Mouse (Mus musculus): Measurements from ENCODE around the gene Hist3h2a. TPM values are rescaled to one million over a fixed set of nuclear protein-coding genes. Genes with fewer than 3 reads are reported as not detected.

Gene Hist3h2a
- polyA plus RNA-seq, 1 experiment from 2014 or later = 16.7 TPM

GRCm38 (mm10) chr11:58995061-58995806 lies 40.7 kb downstream of the Hist3h2a start:
- no peak for ATAC-seq
- H3K36me3 ChIP-seq (ENCODE audit: control insufficient read depth, insufficient read depth) = peaks cover 5% of the 10 kb centered on the region
- H3K4me3 ChIP-seq (ENCODE audit: low read depth, low read length) = no peak overlapping the region
- H3K9ac ChIP-seq (ENCODE audit: low read depth, low read length) = no peak overlapping the region
- peak overlapping the region; percentile 68 for H3K4me2 ChIP-seq (replicated peaks; ENCODE audit: low read depth)
- no peaks in the 10 kb centered on the region for H3K9me3 ChIP-seq (ENCODE audit: control insufficient read depth)
- no peaks in the 10 kb centered on the region for H3K4me1 ChIP-seq (replicated peaks; ENCODE audit: control insufficient read depth, insufficient read depth, low read length)
- no peak overlapping the region for H3K27ac ChIP-seq (ENCODE audit: low read depth, low read length)
- no peak for TF ChIP-seq CTCF (IDR thresholded peaks at IDR 0.05; ENCODE audit: low read depth)
- 89% methylated on average over 9 of the region's 9 CpGs for WGBS
- peaks cover 3% of the 10 kb centered on the region; the same call in 1 of the 2 replicates for H3K27me3 ChIP-seq (replicated peaks; ENCODE audit: control insufficient read depth, insufficient read depth, low read length)

DNA sequence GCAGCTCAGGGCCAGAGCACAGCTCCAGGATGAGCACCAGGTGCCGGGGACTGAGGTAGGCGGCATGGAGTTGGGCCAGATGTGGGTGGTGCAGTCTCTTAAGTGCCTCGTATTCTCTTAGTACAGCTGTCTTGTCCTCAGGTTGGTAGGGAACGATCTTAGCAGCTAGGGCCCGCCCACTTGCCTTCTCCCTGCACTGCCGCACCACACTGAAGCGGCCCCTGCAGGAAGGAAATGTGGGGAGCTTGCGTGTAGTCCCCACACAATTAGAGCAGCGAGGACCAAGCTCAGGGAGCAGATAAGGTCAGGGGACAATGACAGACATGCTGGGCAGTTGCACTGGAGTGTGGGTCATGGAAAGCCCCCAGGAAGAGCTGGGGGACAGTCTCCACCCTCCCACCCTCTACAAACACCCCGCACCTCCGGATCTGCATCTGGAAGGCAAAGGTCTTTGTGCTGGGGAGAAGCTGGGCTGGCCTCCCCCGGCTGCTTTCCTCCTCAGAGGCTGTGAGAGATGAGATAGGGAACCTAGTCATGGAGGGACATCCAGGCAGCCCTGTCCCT lies 41.4 kb downstream of the Hist3h2a start:
- WGBS = 56% methylated on average over 12 of the region's 12 CpGs
- H3K4me2 ChIP-seq (replicated peaks; ENCODE audit: low read depth) = no peak overlapping the region

DNA sequence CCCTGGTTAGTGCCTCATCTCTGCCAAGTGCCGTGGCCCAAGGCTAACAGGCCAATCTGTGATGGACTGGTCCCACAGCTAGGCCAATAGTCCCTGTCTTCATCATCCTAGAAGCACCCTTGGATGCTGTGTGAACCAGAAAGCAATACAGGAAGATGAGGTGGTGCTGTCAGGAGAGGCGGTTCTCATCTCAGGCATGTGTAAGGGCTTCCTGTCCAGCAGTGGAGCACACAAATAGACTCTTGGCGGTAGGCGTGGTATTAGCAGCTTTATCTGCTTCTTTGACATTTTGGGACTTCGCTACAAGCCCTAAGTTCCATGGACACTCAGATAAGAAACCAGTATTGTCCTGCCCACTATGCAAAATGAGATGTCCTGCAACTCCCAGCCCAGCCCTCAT lies 43.1 kb downstream of the Hist3h2a start:
- Histone ChIP-seq H3K4me2 (replicated peaks; ENCODE audit: low read depth) (no peak overlapping the region), H3K27me3 (replicated peaks; ENCODE audit: control insufficient read depth, insufficient read depth, low read length) (peaks cover 3% of the 10 kb centered on the region; the same call in 1 of the 2 replicates), H3K9me3 (ENCODE audit: control insufficient read depth) (no peaks in the 10 kb centered on the region), H3K9ac (ENCODE audit: low read depth, low read length) (no peak overlapping the region), H3K4me3 (ENCODE audit: low read depth, low read length) (no peak overlapping the region), H3K36me3 (ENCODE audit: control insufficient read depth, insufficient read depth) (no peaks in the 10 kb centered on the region), H3K4me1 (replicated peaks; ENCODE audit: control insufficient read depth, insufficient read depth, low read length) (no peaks in the 10 kb centered on the region), H3K27ac (ENCODE audit: low read depth, low read length) (no peak overlapping the region)
- no peak for ATAC-seq
- WGBS = 80% methylated on average over 5 of the region's 5 CpGs
- TF ChIP-seq CTCF (IDR thresholded peaks at IDR 0.05; ENCODE audit: low read depth) = no peak

More for the DNA sequence above, 41.4 kb downstream of the Hist3h2a start:
- peak; percentile 32; the same call in 1 of the 2 replicates for TF ChIP-seq CTCF (IDR thresholded peaks at IDR 0.05; ENCODE audit: low read depth)
- Histone ChIP-seq H3K27me3 (replicated peaks; ENCODE audit: control insufficient read depth, insufficient read depth, low read length) (peaks cover 3% of the 10 kb centered on the region; the same call in 1 of the 2 replicates), H3K9ac (ENCODE audit: low read depth, low read length) (no peak overlapping the region), H3K4me1 (replicated peaks; ENCODE audit: control insufficient read depth, insufficient read depth, low read length) (no peaks in the 10 kb centered on the region), H3K27ac (ENCODE audit: low read depth, low read length) (no peak overlapping the region), H3K36me3 (ENCODE audit: control insufficient read depth, insufficient read depth) (no peaks in the 10 kb centered on the region), H3K9me3 (ENCODE audit: control insufficient read depth) (no peaks in the 10 kb centered on the region), H3K4me3 (ENCODE audit: low read depth, low read length) (no peak overlapping the region)
- ATAC-seq = no peak

- Histone ChIP-seq H3K9ac (ENCODE audit: low read depth, low read length) (no peak overlapping the region), H3K27ac (ENCODE audit: low read depth, low read length) (no peak overlapping the region), H3K4me2 (replicated peaks; ENCODE audit: low read depth) (no peak overlapping the region; the same call in 1 of the 2 replicates), H3K4me3 (ENCODE audit: low read depth, low read length) (no peak overlapping the region), H3K9me3 (ENCODE audit: control insufficient read depth) (no peaks in the 10 kb centered on the region), H3K27me3 (replicated peaks; ENCODE audit: control insufficient read depth, insufficient read depth, low read length) (peaks cover 3% of the 10 kb centered on the region; the same call in 1 of the 2 replicates), H3K36me3 (ENCODE audit: control insufficient read depth, insufficient read depth) (no peaks in the 10 kb centered on the region), H3K4me1 (replicated peaks; ENCODE audit: control insufficient read depth, insufficient read depth, low read length) (no peaks in the 10 kb centered on the region)
- no peak for TF ChIP-seq CTCF (IDR thresholded peaks at IDR 0.05; ENCODE audit: low read depth)
- ATAC-seq = no peak
- 25% methylated on average over 11 of the region's 11 CpGs for whole genome bisulfite sequencing
Measured at GRCm38 (mm10) chr11:58999158-58999557, 44.7 kb downstream of the Hist3h2a start.

GRCm38 (mm10) chr11:58999830-59000229 lies 45.3 kb downstream of the Hist3h2a start:
- no peaks in the 10 kb centered on the region for H3K9me3 ChIP-seq (ENCODE audit: control insufficient read depth)
- H3K9ac ChIP-seq (ENCODE audit: low read depth, low read length) = no peak overlapping the region
- no peak overlapping the region for H3K4me3 ChIP-seq (ENCODE audit: low read depth, low read length)
- TF ChIP-seq CTCF (IDR thresholded peaks at IDR 0.05; ENCODE audit: low read depth) = no peak
- H3K27ac ChIP-seq (ENCODE audit: low read depth, low read length) = no peak overlapping the region
- WGBS = 76% methylated on average over 6 of the region's 6 CpGs
- H3K4me1 ChIP-seq (replicated peaks; ENCODE audit: control insufficient read depth, insufficient read depth, low read length) = no peaks in the 10 kb centered on the region
- no peak for ATAC-seq
- no peaks in the 10 kb centered on the region for H3K36me3 ChIP-seq (ENCODE audit: control insufficient read depth, insufficient read depth)
- H3K27me3 ChIP-seq (replicated peaks; ENCODE audit: control insufficient read depth, insufficient read depth, low read length) = 0 out of 2 replicates have a peak, but pooled peaks cover under 1% of the 10 kb centered on the region
- no peak overlapping the region for H3K4me2 ChIP-seq (replicated peaks; ENCODE audit: low read depth)

DNA sequence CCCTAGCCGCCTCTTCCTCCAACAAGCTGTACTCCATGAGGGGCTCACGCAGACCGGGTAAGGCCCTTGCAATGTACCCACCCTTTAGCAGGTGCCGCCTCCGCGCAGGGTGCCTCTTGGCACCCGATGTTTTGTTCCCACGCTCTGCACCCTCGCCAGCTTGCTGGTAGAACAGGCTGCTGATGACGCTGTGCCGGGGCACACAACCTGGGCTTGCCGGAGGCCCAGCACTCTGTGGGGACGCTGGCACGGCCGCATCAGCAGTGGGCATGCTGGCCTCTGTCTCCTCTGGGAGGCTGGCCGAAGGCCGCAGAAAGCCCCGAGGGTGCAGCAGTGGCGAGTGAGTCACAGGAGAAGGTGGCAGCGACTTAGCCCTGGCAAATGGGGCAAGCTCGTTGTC lies 46.1 kb downstream of the Hist3h2a start:
- H3K4me1 ChIP-seq (replicated peaks; ENCODE audit: control insufficient read depth, insufficient read depth, low read length) = no peaks in the 10 kb centered on the region
- no peak overlapping the region for H3K4me3 ChIP-seq (ENCODE audit: low read depth, low read length)
- no peak overlapping the region for H3K27ac ChIP-seq (ENCODE audit: low read depth, low read length)
- no peaks in the 10 kb centered on the region for H3K9me3 ChIP-seq (ENCODE audit: control insufficient read depth)
- H3K9ac ChIP-seq (ENCODE audit: low read depth, low read length) = no peak overlapping the region
- no peak overlapping the region for H3K4me2 ChIP-seq (replicated peaks; ENCODE audit: low read depth)
- TF ChIP-seq CTCF (IDR thresholded peaks at IDR 0.05; ENCODE audit: low read depth) = no peak
- no peaks in the 10 kb centered on the region for H3K36me3 ChIP-seq (ENCODE audit: control insufficient read depth, insufficient read depth)
- no peak for ATAC-seq
- no peaks in the 10 kb centered on the region for H3K27me3 ChIP-seq (replicated peaks; ENCODE audit: control insufficient read depth, insufficient read depth, low read length)
- 91% methylated on average over 21 of the region's 21 CpGs for WGBS

Measured in intestine, postnatal 0 days (tissue).